Mouse (Mus musculus) olfactory bulb, adult 2 months (tissue): ENCODE measurements around the gene Zdhhc4.

ENCODE experiments used
- CTCF ChIP-seq: fragments of 200-500 bp; IDR thresholded peaks from 2 replicates; pipeline ENCODE4 v1.5.1; 2012; ENCODE audit warnings: low read depth, mild to moderate bottlenecking, low read length, moderate library complexity; ENCODE audit not compliant: insufficient read depth
- POLR2A ChIP-seq: fragments of 200-500 bp; IDR thresholded peaks from 2 replicates; pipeline ENCODE4 v1.6.1; 2012; ENCODE audit warnings: mild to moderate bottlenecking, low read depth, low read length, moderate library complexity; ENCODE audit not compliant: insufficient read depth

DNA sequence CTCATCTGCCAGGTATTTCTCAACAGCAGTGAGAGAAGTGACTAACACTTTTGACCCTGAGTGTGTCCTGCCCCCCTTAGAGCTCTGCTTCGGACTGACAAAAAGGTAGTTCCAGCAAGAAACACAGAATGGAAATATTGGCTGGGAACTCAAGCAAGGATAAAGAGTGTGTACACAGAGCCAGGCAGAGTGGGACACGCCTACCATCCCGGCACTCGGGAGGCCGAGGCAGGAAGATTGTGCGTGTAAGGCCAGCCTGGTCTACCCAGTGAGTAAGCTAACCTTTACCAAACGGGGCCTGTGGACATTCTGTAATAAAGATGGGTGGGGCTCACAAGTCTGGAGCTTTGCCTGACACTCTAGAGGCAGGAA lies 6.0 kb upstream of the Zdhhc4 start:
- no peak for TF ChIP-seq POLR2A
- TF ChIP-seq CTCF, result no peak
